Comparison of ENCODE assay signal across 8 mouse cellular contexts in the genomic region with DNA sequence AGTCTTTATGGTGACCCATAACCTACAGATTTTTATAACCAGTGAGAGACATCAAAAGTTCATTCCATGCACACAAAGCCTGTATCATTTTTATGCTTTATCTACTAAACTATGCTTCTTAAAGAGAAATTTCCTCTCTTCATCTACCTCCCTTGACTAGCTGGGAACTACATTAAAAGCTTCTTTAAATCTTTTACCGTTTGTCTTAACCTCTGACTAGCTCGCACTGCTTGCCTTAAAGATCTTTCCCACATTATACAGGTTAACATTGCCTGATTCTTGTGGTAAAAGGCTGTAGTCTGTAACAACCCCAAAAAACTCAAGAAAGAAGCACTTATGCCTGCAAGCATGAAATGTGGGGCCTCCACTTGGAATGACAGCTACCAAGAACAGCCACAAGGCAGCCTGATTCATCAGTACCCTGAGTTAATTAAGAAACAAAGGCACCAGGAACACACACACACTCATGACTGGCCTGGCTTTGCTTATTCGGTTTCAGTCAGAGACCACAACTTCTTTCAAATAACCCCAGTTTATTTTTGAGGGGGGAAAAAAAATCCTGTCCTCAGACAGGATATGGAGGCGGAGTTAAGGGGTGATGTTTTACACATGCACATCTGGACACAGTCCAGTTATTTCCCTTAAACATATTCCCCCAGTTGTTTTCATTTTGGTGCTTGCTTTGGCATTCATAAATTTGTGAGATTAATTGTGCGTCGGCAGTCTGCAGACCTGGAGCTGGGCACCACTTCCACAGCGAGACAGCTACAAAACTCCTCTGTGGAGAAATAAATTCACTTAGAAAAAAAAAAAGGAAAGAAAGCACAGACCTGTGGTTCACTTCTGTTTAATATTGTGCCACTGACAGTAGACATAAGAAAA.
DNase-seq lines count a peak whose midpoint lies in the region; ATAC-seq and TF ChIP-seq lines count a peak whose summit lies in the region.

No protein-coding gene starts in this region.

- peak; percentile 62 for ATAC-seq in lung, embryonic 14.5 days (ENCODE audit: insufficient read depth)
- ATAC-seq in embryonic facial prominence, embryonic 11.5 days (replicated peaks; ENCODE audit: insufficient number of reproducible peaks, low FRiP score, low TSS enrichment, low read depth), result peak; percentile 60; the same call in 1 of the 2 replicates
- ATAC-seq in hindbrain, embryonic 14.5 days (ENCODE audit: low FRiP score), result no peak
- ATAC-seq in megakaryocyte progenitor cell, adult 5-6 weeks (replicated peaks; ENCODE audit: poor library complexity), result peak; percentile 76

- no peaks in the 10 kb centered on the region for H3K27me3 ChIP-seq in lung, embryonic 14.5 days (ENCODE audit: insufficient read depth, low read length)
- H3K27me3 ChIP-seq in embryonic facial prominence, embryonic 11.5 days (ENCODE audit: control insufficient read depth, insufficient read depth, low read length), result no peaks in the 10 kb centered on the region
- H3K27me3 ChIP-seq in hindbrain, embryonic 14.5 days (ENCODE audit: control insufficient read depth, insufficient read depth, low read length), result no peaks in the 10 kb centered on the region

- H3K4me1 ChIP-seq in lung, embryonic 14.5 days (ENCODE audit: insufficient read depth), result peaks cover 25% of the 10 kb centered on the region
- H3K4me1 ChIP-seq in embryonic facial prominence, embryonic 11.5 days (ENCODE audit: control insufficient read depth, insufficient read depth, low read length), result no peaks in the 10 kb centered on the region; the same call in 1 of the 2 replicates
- peaks cover 30% of the 10 kb centered on the region for H3K4me1 ChIP-seq in hindbrain, embryonic 14.5 days (replicated peaks; ENCODE audit: control insufficient read depth, insufficient read depth, low read length)

- TF ChIP-seq CTCF in lung, embryonic 14.5 days (IDR thresholded peaks at IDR 0.05; ENCODE audit: low read depth), result no peak

- H3K9me3 ChIP-seq in lung, embryonic 14.5 days (ENCODE audit: low read depth, low read length), result no peaks in the 10 kb centered on the region
- no peaks in the 10 kb centered on the region for H3K9me3 ChIP-seq in embryonic facial prominence, embryonic 11.5 days (replicated peaks; ENCODE audit: control insufficient read depth, low read length)
- no peaks in the 10 kb centered on the region for H3K9me3 ChIP-seq in hindbrain, embryonic 14.5 days (ENCODE audit: control insufficient read depth, low read length)

- no peaks in the 10 kb centered on the region for H3K36me3 ChIP-seq in lung, embryonic 14.5 days (ENCODE audit: insufficient read depth)
- no peaks in the 10 kb centered on the region for H3K36me3 ChIP-seq in embryonic facial prominence, embryonic 11.5 days (replicated peaks; ENCODE audit: control insufficient read depth, insufficient read depth, low read depth, low read length)
- H3K36me3 ChIP-seq in hindbrain, embryonic 14.5 days (replicated peaks; ENCODE audit: control insufficient read depth, insufficient read depth), result no peaks in the 10 kb centered on the region

- DNase-seq in lung, embryonic 14.5 days, result peak; percentile 94
- DNase-seq in lung, postnatal 14 days, result no peak
- DNase-seq in embryonic facial prominence, embryonic 11.5 days (ENCODE audit: low spot score), result peak; percentile 76
- DNase-seq in hindbrain, embryonic 14.5 days (ENCODE audit: low spot score), result no peak
- DNase-seq in right cerebral cortex, postnatal 25 days, result no peak
- DNase-seq in urinary bladder, adult 2 months (ENCODE audit: low spot score), result no peak
- no peak for DNase-seq in gastrocnemius, adult 8-10 months (ENCODE audit: low spot score in 2 of 2)

- H3K27ac ChIP-seq in lung, embryonic 14.5 days (ENCODE audit: low read depth), result peak overlapping the region; percentile 96
- peak overlapping the region; percentile 91 for H3K27ac ChIP-seq in embryonic facial prominence, embryonic 11.5 days (replicated peaks; ENCODE audit: low read depth, low read length)
- peak overlapping the region; percentile 62 for H3K27ac ChIP-seq in hindbrain, embryonic 14.5 days

- H3K4me3 ChIP-seq in lung, embryonic 14.5 days (ENCODE audit: low read depth, low read length), result no peak overlapping the region
- H3K4me3 ChIP-seq in embryonic facial prominence, embryonic 11.5 days (ENCODE audit: low read depth, low read length), result no peak overlapping the region
- H3K4me3 ChIP-seq in hindbrain, embryonic 14.5 days (replicated peaks; ENCODE audit: low read length), result no peak overlapping the region

- WGBS in lung, embryonic 14.5 days, result 26% methylated on average over 7 of the region's 7 CpGs
- WGBS in embryonic facial prominence, embryonic 11.5 days, result 32% methylated on average over 7 of the region's 7 CpGs
- WGBS in hindbrain, embryonic 14.5 days, result 62% methylated on average over 7 of the region's 7 CpGs

- H3K9ac ChIP-seq in lung, embryonic 14.5 days, result no peak overlapping the region
- no peak overlapping the region; the same call in 1 of the 2 replicates for H3K9ac ChIP-seq in embryonic facial prominence, embryonic 11.5 days (replicated peaks; ENCODE audit: low read length)
- no peak overlapping the region for H3K9ac ChIP-seq in hindbrain, embryonic 14.5 days

- peak overlapping the region; percentile 21 for H3K4me2 ChIP-seq in lung, embryonic 14.5 days
- H3K4me2 ChIP-seq in embryonic facial prominence, embryonic 11.5 days (ENCODE audit: low read depth, low read length), result no peak overlapping the region
- H3K4me2 ChIP-seq in hindbrain, embryonic 14.5 days (replicated peaks), result no peak overlapping the region

Comparison
In these comparisons a context has a peak if more than half of its experiments do, and no peak if none do; other contexts are left out.
1. DNase-seq: peak in lung, embryonic 14.5 days (single experiment) and embryonic facial prominence, embryonic 11.5 days (single experiment); none in lung, postnatal 14 days (single experiment), hindbrain, embryonic 14.5 days (single experiment), right cerebral cortex, postnatal 25 days (single experiment), urinary bladder, adult 2 months (single experiment) and gastrocnemius, adult 8-10 months (0 of 2).
2. Peak in every context shown above with its lines, with median percentiles within 50 percentile points of each other: H3K27ac ChIP-seq.